Mouse (Mus musculus): ENCODE results near the gene Rps26.

GRCm38 (mm10) chr10:128642749-128643148, 16.2 kb upstream of the Rps26 start:
- TF ChIP-seq POLR2A (IDR thresholded peaks at IDR 0.05; ENCODE audit: insufficient read depth, low read depth, low read length) = no peak
- TF ChIP-seq CTCF (IDR thresholded peaks at IDR 0.05) = no peak

Measured in heart, adult 2 months (tissue).